Mouse (Mus musculus): ENCODE results near the gene Fam161a. TPM values are rescaled to one million over a fixed set of nuclear protein-coding genes. Genes with fewer than 3 reads are reported as not detected.

Gene Fam161a
- polyA plus RNA-seq, 1 experiment, result 6.9 TPM

GRCm38 (mm10) chr11:23017943-23018342 is 10.6 kb downstream of the Fam161a start:
- 59% methylated on average over 4 of the region's 4 CpGs for WGBS
- H3K4me3 ChIP-seq (replicated peaks; ENCODE audit: control insufficient read depth, low read depth, low read length), result no peak overlapping the region
- no peaks in the 10 kb centered on the region for H3K4me1 ChIP-seq (ENCODE audit: control insufficient read depth, insufficient read depth, low read length)
- TF ChIP-seq CTCF (IDR thresholded peaks at IDR 0.05; ENCODE audit: control insufficient read depth, insufficient read depth, low read length) (no peak), POLR2A (IDR thresholded peaks at IDR 0.05; ENCODE audit: borderline replicate concordance, control insufficient read depth, low read depth, low read length) (no peak)
- no peak overlapping the region for H3K27ac ChIP-seq (ENCODE audit: control insufficient read depth, insufficient read depth, low read depth, low read length, poor library complexity)

GRCm38 (mm10) chr11:23020116-23020770 is 12.9 kb downstream of the Fam161a start:
- TF ChIP-seq CTCF (IDR thresholded peaks at IDR 0.05; ENCODE audit: control insufficient read depth, insufficient read depth, low read length), result no peak
- no peak for TF ChIP-seq POLR2A (IDR thresholded peaks at IDR 0.05; ENCODE audit: borderline replicate concordance, control insufficient read depth, low read depth, low read length)
- 80% methylated on average over 24 of the region's 24 CpGs for WGBS
- Histone ChIP-seq H3K4me1 (ENCODE audit: control insufficient read depth, insufficient read depth, low read length) (no peaks in the 10 kb centered on the region), H3K4me3 (replicated peaks; ENCODE audit: control insufficient read depth, low read depth, low read length) (no peak overlapping the region), H3K27ac (ENCODE audit: control insufficient read depth, insufficient read depth, low read depth, low read length, poor library complexity) (no peak overlapping the region)

GRCm38 (mm10) chr11:23020841-23021240 is 13.5 kb downstream of the Fam161a start:
- no peak for TF ChIP-seq CTCF (IDR thresholded peaks at IDR 0.05; ENCODE audit: control insufficient read depth, insufficient read depth, low read length)
- TF ChIP-seq POLR2A (IDR thresholded peaks at IDR 0.05; ENCODE audit: borderline replicate concordance, control insufficient read depth, low read depth, low read length), result no peak
- 92% methylated on average over 14 of the region's 14 CpGs for WGBS
- Histone ChIP-seq H3K4me3 (replicated peaks; ENCODE audit: control insufficient read depth, low read depth, low read length) (no peak overlapping the region), H3K27ac (ENCODE audit: control insufficient read depth, insufficient read depth, low read depth, low read length, poor library complexity) (no peak overlapping the region), H3K4me1 (ENCODE audit: control insufficient read depth, insufficient read depth, low read length) (no peaks in the 10 kb centered on the region)

GRCm38 (mm10) chr11:23023155-23023554 is 15.8 kb downstream of the Fam161a start:
- TF ChIP-seq POLR2A (IDR thresholded peaks at IDR 0.05; ENCODE audit: borderline replicate concordance, control insufficient read depth, low read depth, low read length) (no peak), CTCF (IDR thresholded peaks at IDR 0.05; ENCODE audit: control insufficient read depth, insufficient read depth, low read length) (no peak)
- H3K4me1 ChIP-seq (ENCODE audit: control insufficient read depth, insufficient read depth, low read length), result no peaks in the 10 kb centered on the region
- H3K4me3 ChIP-seq (replicated peaks; ENCODE audit: control insufficient read depth, low read depth, low read length), result no peak overlapping the region
- no peak overlapping the region for H3K27ac ChIP-seq (ENCODE audit: control insufficient read depth, insufficient read depth, low read depth, low read length, poor library complexity)
- 81% methylated on average over 2 of the region's 2 CpGs for WGBS

- no peaks in the 10 kb centered on the region for H3K4me1 ChIP-seq (ENCODE audit: control insufficient read depth, insufficient read depth, low read length)
- TF ChIP-seq POLR2A (IDR thresholded peaks at IDR 0.05; ENCODE audit: borderline replicate concordance, control insufficient read depth, low read depth, low read length) (no peak), CTCF (IDR thresholded peaks at IDR 0.05; ENCODE audit: control insufficient read depth, insufficient read depth, low read length) (no peak)
- no peak overlapping the region for H3K27ac ChIP-seq (ENCODE audit: control insufficient read depth, insufficient read depth, low read depth, low read length, poor library complexity)
- H3K4me3 ChIP-seq (replicated peaks; ENCODE audit: control insufficient read depth, low read depth, low read length), result no peak overlapping the region
- 20% methylated on average over 3 of the region's 3 CpGs for WGBS
These were observed 16.8 kb downstream of the Fam161a start for GRCm38 (mm10) chr11:23024169-23024568.

GRCm38 (mm10) chr11:23028957-23029356 is 21.6 kb downstream of the Fam161a start:
- WGBS, result 60% methylated on average over 3 of the region's 3 CpGs
- H3K4me3 ChIP-seq (replicated peaks; ENCODE audit: control insufficient read depth, low read depth, low read length), result no peak overlapping the region
- H3K27ac ChIP-seq (ENCODE audit: control insufficient read depth, insufficient read depth, low read depth, low read length, poor library complexity), result no peak overlapping the region
- no peaks in the 10 kb centered on the region for H3K4me1 ChIP-seq (ENCODE audit: control insufficient read depth, insufficient read depth, low read length)
- no peak for TF ChIP-seq CTCF (IDR thresholded peaks at IDR 0.05; ENCODE audit: control insufficient read depth, insufficient read depth, low read length)
- no peak for TF ChIP-seq POLR2A (IDR thresholded peaks at IDR 0.05; ENCODE audit: borderline replicate concordance, control insufficient read depth, low read depth, low read length)

GRCm38 (mm10) chr11:23029399-23029798 is 22.1 kb downstream of the Fam161a start:
- TF ChIP-seq CTCF (IDR thresholded peaks at IDR 0.05; ENCODE audit: control insufficient read depth, insufficient read depth, low read length) (no peak), POLR2A (IDR thresholded peaks at IDR 0.05; ENCODE audit: borderline replicate concordance, control insufficient read depth, low read depth, low read length) (no peak)
- Histone ChIP-seq H3K4me3 (replicated peaks; ENCODE audit: control insufficient read depth, low read depth, low read length) (no peak overlapping the region), H3K27ac (ENCODE audit: control insufficient read depth, insufficient read depth, low read depth, low read length, poor library complexity) (no peak overlapping the region), H3K4me1 (ENCODE audit: control insufficient read depth, insufficient read depth, low read length) (no peaks in the 10 kb centered on the region)
- WGBS, result 87% methylated on average over 6 of the region's 6 CpGs

- Histone ChIP-seq H3K27ac (ENCODE audit: control insufficient read depth, insufficient read depth, low read depth, low read length, poor library complexity) (no peak overlapping the region), H3K4me1 (ENCODE audit: control insufficient read depth, insufficient read depth, low read length) (no peaks in the 10 kb centered on the region; the same call in 1 of the 2 replicates), H3K4me3 (replicated peaks; ENCODE audit: control insufficient read depth, low read depth, low read length) (no peak overlapping the region)
- TF ChIP-seq CTCF (IDR thresholded peaks at IDR 0.05; ENCODE audit: control insufficient read depth, insufficient read depth, low read length), result no peak
- no peak for TF ChIP-seq POLR2A (IDR thresholded peaks at IDR 0.05; ENCODE audit: borderline replicate concordance, control insufficient read depth, low read depth, low read length)
- WGBS, result 39% methylated on average over 5 of the region's 5 CpGs
These were observed 39.9 kb downstream of the Fam161a start for GRCm38 (mm10) chr11:23047252-23047651.

Measured in bone marrow, adult 2 months (tissue).